Mouse (Mus musculus): ENCODE data around the gene Myom1.

Gene Myom1

DNA sequence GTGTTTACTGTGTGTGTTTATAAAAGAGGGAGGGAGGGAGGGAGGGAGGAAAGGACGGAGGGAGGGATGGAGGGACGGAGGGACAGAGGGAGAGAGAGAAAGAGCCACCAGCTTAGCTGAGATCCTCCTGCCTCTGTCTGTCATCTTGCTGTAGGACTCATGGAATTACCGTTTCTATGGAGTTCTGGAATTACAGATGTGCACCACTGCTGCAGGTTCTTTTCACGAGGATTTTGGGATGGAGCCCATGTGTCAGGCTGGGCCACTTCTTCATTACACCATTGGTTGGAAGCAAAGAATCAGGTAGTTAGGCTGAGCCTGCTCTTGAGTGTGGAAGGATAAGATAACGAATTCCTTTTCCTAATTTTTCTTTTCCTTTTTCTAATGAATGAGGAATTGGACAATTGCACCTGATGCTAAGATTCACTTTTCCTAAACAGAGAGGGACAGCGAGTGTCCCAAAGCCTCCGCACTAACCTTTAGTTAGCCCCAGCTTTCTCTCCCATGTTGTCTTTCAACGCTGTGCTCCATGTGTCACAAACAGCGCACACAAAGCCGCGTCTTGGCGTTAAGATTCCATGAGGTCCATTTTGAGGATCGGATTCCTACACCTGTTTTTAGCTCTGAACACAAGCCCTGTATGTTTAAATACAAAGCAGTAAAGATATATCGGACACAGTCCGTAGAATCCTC, 16.3 kb downstream of the Myom1 start:
- DNase-seq: no peak

DNA sequence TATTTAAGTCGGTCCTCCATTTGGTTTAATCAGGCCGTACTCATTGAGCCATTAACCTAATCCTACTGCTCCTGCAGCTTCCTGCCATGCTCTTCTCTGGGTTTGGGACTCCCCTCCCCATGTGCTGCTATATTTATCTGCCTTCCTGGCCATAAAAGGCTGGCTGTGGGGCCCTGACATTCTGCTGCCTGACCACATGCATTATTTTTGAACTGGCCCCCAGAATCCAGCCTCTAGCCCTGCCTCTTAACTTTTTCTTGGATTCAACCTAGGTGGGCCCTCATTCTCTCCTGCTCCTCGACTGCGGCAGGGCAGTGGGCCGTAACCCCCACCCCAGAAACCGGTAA, 16.8 kb downstream of the Myom1 start:
- DNase-seq: no peak

GRCm38 (mm10) chr17:71019860-71020259, 17.4 kb downstream of the Myom1 start:
- no peak for DNase-seq

- DNase-seq: no peak
These were observed 20.4 kb downstream of the Myom1 start for GRCm38 (mm10) chr17:71022841-71023240.

GRCm38 (mm10) chr17:71024071-71024470, 21.6 kb downstream of the Myom1 start:
- no peak for DNase-seq

- DNase-seq: no peak
These were observed 23.5 kb downstream of the Myom1 start for GRCm38 (mm10) chr17:71025922-71026321.

GRCm38 (mm10) chr17:71027186-71027585, 24.8 kb downstream of the Myom1 start:
- DNase-seq: no peak

DNA sequence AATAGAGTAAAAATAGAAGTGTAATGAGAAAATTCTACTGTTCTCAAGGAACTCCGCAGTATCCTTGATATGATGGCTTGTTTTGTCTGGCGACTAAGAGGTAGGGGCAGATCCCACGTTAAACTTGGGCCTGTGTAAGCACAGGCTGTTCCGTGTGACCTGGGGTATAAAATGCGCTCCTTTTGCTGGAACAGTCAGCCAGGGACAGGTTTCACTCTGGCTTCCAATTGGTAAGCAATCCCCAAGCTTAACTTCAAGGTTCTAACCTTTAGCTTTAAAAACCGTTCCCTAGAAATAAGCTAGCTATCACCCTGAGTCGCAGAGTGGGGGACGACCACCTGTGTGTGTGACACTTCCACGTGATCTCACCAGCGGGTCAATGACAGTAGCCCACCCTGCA, 30.3 kb downstream of the Myom1 start:
- no peak for DNase-seq

DNA sequence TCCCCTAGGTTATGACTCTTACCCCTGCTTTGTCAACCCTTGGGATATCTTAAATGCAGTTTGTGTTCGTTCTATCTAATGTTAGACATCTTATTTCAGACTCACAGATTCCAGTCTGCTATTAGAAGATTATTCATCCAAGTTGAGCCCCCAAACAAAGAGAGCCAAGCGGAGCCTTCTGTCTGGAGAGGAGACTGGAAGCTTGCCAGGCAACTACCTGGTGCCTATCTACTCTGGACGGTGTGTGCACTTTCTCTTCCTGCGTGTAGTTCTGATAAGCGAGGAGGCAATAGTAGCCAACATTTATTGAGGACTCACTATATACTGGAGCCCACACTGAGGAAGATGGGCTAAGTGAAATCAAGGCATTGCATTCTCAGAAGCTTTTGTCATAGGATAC, 32.0 kb downstream of the Myom1 start:
- no peak for DNase-seq

GRCm38 (mm10) chr17:71037188-71037587, 34.8 kb downstream of the Myom1 start:
- no peak for DNase-seq

DNA sequence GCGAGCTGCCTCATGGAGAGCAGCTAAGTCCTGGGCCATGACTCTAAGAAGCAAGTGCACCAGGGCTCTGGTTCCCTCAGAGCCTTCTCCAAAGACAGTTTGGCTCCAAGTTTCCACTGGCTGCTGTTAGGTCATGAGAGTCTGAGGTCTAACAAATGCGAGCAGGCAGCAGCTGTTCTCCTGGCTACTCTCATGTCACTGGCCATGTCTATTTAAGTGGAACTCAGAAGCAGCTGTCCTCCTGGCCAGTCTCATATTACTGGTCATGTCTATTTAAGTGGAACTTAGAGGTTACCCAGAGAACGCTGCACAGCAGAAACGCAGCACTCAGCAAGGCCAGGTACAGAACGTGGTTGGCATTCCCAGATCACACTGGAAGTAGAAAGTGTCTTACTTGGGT, 36.4 kb downstream of the Myom1 start:
- DNase-seq: no peak

DNA sequence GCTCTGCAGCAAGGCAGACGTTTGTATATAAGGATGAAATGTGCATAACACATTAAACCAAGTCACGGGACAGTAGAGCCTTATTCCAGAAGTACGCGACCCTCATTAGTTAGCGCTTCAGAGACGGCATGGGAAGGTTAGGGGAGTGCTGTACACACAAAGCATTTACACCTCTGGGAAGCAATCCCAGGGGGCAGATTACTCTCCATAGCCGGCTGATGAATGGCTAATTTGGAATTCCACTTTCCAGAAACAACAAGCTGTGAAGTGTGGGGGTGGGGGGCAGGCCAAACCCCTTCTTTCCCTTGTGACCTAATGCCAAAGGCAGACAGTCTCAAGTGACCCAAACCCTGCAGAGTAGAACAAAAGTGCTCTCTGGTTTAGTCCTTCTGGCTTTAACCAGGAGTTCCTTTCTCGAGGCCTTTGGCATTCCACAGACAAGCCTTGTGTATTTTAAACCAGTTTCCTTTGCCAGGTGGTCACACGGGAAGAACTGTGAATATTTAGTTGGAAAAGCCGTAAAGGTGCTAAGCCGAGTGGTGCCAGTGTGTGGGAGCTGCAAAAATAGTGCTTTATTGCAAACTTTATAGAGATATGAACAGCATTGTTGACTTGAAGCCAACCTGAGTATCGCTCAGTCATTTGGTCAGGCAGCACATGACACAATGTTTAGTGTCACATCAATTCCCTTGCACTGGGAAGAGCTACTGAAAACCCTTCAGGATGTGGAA, 37.6 kb downstream of the Myom1 start:
- no peak for DNase-seq

- no peak for DNase-seq
These were observed 38.1 kb downstream of the Myom1 start for GRCm38 (mm10) chr17:71040582-71040880.

- DNase-seq: no peak
These were observed 40.2 kb downstream of the Myom1 start for GRCm38 (mm10) chr17:71042645-71043044.

DNA sequence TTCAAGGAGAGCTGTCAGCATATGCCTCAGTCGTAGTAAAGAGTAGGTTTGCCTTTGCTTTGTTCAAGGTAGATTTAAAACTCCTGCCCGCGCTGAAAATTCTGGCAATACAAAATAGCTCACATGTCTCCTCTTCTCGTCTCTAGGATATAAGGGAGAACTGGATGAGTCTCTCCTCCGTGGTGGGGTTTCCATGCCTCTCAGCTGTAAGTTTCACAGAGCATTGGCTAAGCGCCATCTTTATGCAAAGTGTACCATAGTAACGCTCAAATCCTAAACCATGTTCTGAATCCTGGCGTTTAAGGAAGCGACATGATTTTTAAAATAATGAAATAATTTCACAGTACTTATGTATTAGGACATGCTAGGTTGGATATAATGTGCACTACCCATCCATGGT, 43.2 kb downstream of the Myom1 start:
- no peak for DNase-seq

DNA sequence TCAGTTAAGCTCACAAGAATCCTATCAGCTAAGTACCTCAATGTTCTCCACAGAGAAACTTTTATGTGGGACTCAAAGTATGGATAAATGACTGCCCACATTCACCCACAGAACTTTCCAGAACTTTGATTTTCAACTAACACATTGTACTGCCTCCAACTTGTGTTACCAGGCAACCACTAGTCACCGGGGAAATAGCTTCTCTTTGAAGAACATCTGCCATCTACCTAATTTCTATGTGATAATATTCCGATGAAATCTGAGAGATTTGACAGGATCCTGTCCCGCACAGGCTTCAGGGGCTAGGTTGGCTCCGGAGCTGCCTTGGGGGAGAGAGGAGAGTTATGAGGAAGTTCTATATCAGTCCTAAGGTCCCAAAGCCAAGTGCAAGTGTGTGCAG, 44.4 kb downstream of the Myom1 start:
- DNase-seq: no peak

GRCm38 (mm10) chr17:71049292-71049691, 46.9 kb downstream of the Myom1 start:
- no peak for DNase-seq

- DNase-seq: no peak
These were observed 50.8 kb downstream of the Myom1 start for GRCm38 (mm10) chr17:71053134-71053708.

DNA sequence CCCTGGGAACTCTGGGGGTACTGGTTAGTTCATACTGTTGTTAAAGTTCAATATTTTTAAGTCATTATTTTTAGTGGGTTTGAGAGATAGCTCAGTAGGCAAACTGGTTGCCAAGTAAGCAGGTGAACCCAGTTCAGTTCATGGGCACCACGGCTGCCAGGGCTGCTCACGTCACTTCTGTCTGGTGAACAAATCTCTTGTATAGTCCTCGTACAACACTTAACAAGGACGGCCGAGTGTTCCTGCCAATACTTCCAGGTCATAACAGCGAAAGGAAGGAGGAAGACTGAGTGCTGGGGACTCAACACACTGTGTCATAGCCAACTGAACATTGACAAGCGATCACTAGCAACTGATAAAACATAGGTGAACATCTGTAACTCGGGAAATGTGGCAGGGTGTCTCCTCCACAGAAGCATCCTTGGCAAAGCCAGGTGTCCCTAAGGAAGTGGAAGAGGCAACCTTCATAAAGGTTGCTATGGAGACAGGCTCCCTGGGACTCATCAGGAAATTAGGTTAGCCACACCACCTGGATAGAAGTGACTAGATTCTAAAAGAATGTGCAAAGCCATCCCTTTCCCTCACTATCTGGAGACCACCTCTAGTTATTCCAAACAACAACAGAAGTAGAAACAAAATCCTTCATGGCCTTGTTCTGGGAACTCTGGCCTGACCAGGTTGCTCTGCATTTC, 52.9 kb downstream of the Myom1 start:
- DNase-seq: peak in 1 of 2 experiments; percentile 2

DNA sequence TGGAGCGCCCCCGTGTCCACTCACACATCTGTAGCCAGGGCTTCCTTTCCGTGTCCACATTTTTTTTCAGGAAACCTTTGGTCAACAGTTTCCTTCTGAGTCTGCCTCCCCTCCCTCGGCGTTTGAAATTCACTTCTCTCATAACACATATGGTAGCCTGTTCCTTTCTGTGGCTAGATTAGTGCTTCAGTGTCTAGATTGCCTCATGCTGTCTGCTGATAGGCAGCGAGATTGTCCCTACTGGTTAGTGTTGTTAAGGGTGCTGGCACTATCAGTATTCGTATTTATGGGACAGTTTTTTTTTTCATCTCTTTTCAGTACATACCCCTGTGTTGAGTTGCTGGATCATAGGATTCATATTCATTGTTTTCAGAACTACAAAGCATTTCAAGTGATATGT, 54.0 kb downstream of the Myom1 start:
- no peak for DNase-seq

DNA sequence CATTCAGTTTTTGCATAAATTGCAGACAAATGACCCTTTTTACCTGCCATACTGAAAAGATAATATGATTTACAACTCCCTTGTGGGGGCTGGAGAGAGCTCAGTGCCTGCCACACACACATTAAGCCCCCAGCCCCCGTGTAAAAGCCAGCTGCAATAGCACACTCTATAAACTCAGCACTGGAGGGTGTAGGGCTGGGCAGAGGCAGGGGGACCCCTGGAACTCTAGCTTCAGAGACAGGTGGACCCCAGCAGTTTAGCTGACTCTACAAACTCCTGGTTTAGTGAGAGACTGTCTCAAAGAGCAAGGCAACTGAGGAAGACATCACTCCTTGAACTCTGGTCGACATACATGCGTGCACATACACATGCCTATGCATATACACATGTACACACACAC, 55.3 kb downstream of the Myom1 start:
- DNase-seq: no peak

DNA sequence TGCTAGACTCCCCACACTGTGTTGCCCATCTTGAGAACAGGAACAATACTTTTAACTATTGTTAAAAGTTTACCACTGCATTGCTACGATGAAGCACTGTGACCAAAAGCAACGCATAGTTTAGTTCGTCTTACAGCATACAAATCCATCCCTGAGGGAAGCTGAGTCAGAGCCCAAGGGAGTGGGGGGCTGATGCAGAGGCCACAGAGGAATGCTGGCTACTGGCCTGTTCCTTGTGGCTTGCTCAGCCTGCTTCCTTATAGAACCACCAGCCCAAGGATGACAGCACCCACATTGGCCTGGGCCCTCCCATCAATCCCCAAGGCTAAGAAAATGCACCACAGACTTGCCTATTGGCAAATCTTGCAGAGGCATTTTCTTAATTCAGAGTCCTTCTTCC, 56.8 kb downstream of the Myom1 start:
- no peak for DNase-seq

DNA sequence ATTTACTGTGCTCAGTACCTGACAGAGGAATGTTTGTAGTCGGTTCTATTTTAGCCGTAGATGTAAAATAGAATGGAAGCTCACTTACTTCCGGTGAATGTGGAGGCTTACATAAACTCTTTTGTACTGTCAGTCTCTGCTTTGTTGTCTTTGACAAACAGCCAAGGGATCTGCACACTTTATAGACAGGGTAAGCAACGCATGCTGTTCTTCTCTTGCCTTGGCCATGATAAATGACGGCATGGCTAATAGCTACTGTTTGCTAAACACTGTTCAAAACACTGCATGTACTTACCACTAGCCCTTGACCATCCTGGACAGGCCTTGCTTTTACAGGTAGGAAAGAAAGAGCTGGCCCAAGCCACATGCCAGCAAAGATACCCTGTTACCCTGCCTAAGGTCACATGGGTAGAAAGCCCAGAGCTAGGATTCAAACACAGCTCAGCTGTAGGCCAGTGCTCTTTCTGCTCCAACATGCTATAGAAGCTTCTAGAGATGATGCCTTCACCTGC, 59.7 kb downstream of the Myom1 start:
- DNase-seq: no peak
